Mouse (Mus musculus) heart, adult 2 months (tissue): ENCODE data around the gene Kcnj14. TPM values are rescaled to one million over a fixed set of nuclear protein-coding genes. Genes with fewer than 3 reads are reported as not detected.

Experiments used
- DNase-seq, 2 experiments: peaks; one replicate each; pipeline ENCODE4 v3.0.0; 2021
- H3K27ac ChIP-seq: fragments of 200-600 bp; 2 replicates; pipeline ENCODE4 v1.8.1; 2022
- H3K27me3 ChIP-seq: fragments of 200-500 bp; 2 replicates; pipeline ENCODE4 v1.6.1; 2012; ENCODE audit warnings: mild to moderate bottlenecking, low read length, inconsistent platforms, mixed read lengths; ENCODE audit not compliant: control insufficient read depth, insufficient read depth
- H3K36me3 ChIP-seq: fragments of 200-500 bp; 2 replicates; pipeline ENCODE4 v1.6.1; 2012; ENCODE audit warnings: low read length, inconsistent platforms; ENCODE audit not compliant: control insufficient read depth, insufficient read depth
- H3K4me1 ChIP-seq: fragments of 200-500 bp; 2 replicates; pipeline ENCODE4 v1.6.1; 2011; ENCODE audit warnings: low read length; ENCODE audit not compliant: control insufficient read depth, insufficient read depth
- H3K4me3 ChIP-seq: fragments of 200-600 bp; 2 replicates; pipeline ENCODE4 v1.8.1; 2022
- H3K79me2 ChIP-seq: fragments of 200-500 bp; replicated peaks from 2 replicates; pipeline ENCODE4 v1.6.1; 2012; ENCODE audit warnings: mild to moderate bottlenecking, inconsistent platforms, low read length, moderate library complexity, mixed read lengths; ENCODE audit not compliant: control insufficient read depth, insufficient read depth
- H3K9ac ChIP-seq: fragments of 200-500 bp; 2 replicates; pipeline ENCODE4 v1.6.1; 2012; ENCODE audit warnings: low read depth, mild to moderate bottlenecking, control low read depth, inconsistent platforms, low read length, mixed read lengths
- CTCF ChIP-seq: fragments of 200-600 bp; IDR thresholded peaks from 2 replicates; pipeline ENCODE4 v1.8.1; 2022; ENCODE audit warnings: antibody characterized with exemption, mild to moderate bottlenecking, moderate library complexity
- EP300 ChIP-seq: fragments of 200-500 bp; IDR thresholded peaks from 2 replicates; pipeline ENCODE4 v1.6.1; 2011; ENCODE audit warnings: low read depth, low read length, control low read depth; ENCODE audit not compliant: insufficient read depth
- POLR2A ChIP-seq: fragments of 200-500 bp; IDR thresholded peaks from 2 replicates; pipeline ENCODE4 v1.6.1; 2011; ENCODE audit warnings: mild to moderate bottlenecking, low read depth, low read length, control low read depth; ENCODE audit not compliant: insufficient read depth
- WGBS: fragments of 180-500 bp; shearing (Covaris S2); methylation state at CpG from one replicate; pipeline ENCODE4 v1.1.7; 2018; 5-methylcytosine and 5-hydroxymethylcytosine counted together
- intact Hi-C: fragments of 180-260 bp; cut with DNase I; formaldehyde crosslinking; loops from one replicate; pipeline ENCODE4 v1.15.1; 2025
- polyA plus RNA-seq: library from polyadenylated mRNA; depleted of rRNA; stranded (reverse); fragments of >200 nt; gene quantifications from 2 replicates; pipeline ENCODE4 v1.2.3, GENCODE M21; 2012; rRNA removed
- total RNA-seq, 2 experiments: library from RNA; stranded (reverse); gene quantifications; 2 replicates each; pipeline ENCODE4 v1.2.3; 2021

Kcnj14 gene
- total and polyA plus RNA-seq, 3 experiments = 0.66 to 0.89 (median 0.78) TPM

DNA sequence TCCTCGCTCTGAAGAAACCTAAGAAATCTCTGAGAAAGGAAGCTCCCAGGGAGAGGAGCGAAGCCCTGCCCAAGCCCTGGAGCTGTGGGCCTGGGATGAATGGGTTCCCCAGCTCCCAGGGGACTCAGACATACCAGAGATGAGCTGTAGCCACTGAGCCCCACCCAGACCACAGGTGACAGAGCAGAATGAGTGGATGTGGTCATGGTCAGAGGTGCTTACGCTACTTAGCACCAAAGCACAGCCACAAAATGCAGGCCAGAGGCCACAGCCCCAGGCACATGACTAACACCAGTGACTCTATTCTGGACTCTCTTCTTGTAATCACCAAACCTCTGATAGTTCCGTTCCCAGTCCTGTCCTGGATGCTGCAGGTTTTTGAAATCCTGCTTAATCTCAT lies 53.5 kb downstream of the Kcnj14 start:
- intact Hi-C loops = no loop called here

DNA sequence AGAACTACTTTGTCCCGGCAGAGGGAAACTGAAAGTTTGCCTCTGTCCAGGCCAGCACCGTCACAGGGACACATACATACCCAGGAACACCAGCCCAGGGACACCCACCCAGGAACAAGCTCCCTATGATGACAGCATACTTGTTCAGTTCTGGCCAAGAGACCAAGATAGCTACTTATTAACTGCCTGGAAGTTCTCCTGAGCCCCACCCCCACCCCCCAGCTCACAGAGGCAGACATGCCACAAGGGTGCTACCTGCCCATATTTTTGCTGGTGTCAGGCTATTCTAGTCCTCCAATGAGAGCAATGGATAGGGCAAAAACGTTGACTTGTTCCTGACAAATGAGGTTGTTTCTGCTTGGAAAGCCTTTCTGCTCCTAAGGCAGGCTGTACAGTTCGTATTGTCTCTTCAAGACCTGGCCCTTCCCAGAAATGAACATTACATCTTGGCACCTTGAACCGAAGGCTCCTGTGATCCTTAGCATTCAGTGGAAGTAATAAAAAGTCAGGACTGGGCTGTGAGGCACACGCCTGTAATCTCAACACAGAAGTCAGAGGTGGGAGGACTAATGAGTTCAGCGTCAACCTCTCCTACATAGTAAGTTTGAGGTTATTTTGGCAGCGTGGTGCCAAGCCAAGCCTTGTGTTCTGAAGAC lies 54.0 kb downstream of the Kcnj14 start:
- WGBS = 56% methylated on average over 8 of the region's 8 CpGs
- H3K9ac ChIP-seq = no peak overlapping the region
- no peak overlapping the region for H3K27ac ChIP-seq
- intact Hi-C loops = no loop called here
- TF ChIP-seq POLR2A = no peak
- H3K79me2 ChIP-seq = no peaks in the 10 kb centered on the region
- DNase-seq = no peak
- no peaks in the 10 kb centered on the region for H3K4me1 ChIP-seq
- H3K4me3 ChIP-seq = no peak overlapping the region
- H3K27me3 ChIP-seq = no peaks in the 10 kb centered on the region
- no peaks in the 10 kb centered on the region for H3K36me3 ChIP-seq

More for the DNA sequence above, 53.5 kb downstream of the Kcnj14 start:
- no peak overlapping the region for H3K9ac ChIP-seq
- 57% methylated on average over 4 of the region's 4 CpGs for WGBS
- no peaks in the 10 kb centered on the region for H3K4me1 ChIP-seq
- H3K36me3 ChIP-seq = no peaks in the 10 kb centered on the region
- H3K4me3 ChIP-seq = no peak overlapping the region
- TF ChIP-seq CTCF = no peak
- no peak for TF ChIP-seq EP300
- no peak for TF ChIP-seq POLR2A
- no peak for DNase-seq
- no peaks in the 10 kb centered on the region for H3K79me2 ChIP-seq
- no peaks in the 10 kb centered on the region for H3K27me3 ChIP-seq
- no peak overlapping the region for H3K27ac ChIP-seq

- H3K36me3 ChIP-seq = no peaks in the 10 kb centered on the region
- H3K4me3 ChIP-seq = no peak overlapping the region
- intact Hi-C loops = no loop called here
- DNase-seq = no peak
- no peaks in the 10 kb centered on the region for H3K27me3 ChIP-seq
- 95% methylated on average over 6 of the region's 6 CpGs for WGBS
- H3K27ac ChIP-seq = no peak overlapping the region
- no peak overlapping the region for H3K9ac ChIP-seq
- H3K79me2 ChIP-seq = no peaks in the 10 kb centered on the region
- no peaks in the 10 kb centered on the region for H3K4me1 ChIP-seq
- TF ChIP-seq EP300 (no peak), POLR2A (no peak), CTCF (no peak)
These were observed 57.1 kb downstream of the Kcnj14 start for GRCm38 (mm10) chr7:45767500-45767899.

DNA sequence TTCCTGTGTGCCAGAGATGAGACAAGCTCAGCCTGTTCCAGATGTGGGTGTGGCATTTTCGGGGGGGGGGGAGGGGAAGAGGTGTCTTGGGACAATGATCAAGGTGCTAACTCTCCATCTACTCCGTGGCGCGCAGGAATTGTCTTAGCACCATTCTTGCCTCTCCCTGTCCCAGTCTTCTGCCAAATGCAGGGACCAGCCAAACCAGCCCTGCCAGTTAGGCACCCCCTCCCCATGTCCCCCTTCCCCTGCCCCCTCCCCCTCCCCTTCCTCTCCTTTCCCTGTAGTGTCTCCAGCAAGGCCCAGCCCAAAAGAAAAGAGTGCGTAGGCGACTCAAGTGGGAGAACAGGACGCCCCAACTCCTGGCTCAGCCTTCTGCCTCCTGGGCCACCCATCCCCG lies 57.8 kb downstream of the Kcnj14 start:
- TF ChIP-seq EP300 = no peak
- no peak for TF ChIP-seq CTCF
- no peak for TF ChIP-seq POLR2A
- Histone ChIP-seq H3K4me1 (no peaks in the 10 kb centered on the region), H3K9ac (no peak overlapping the region), H3K79me2 (no peaks in the 10 kb centered on the region), H3K27me3 (no peaks in the 10 kb centered on the region), H3K27ac (no peak overlapping the region), H3K36me3 (no peaks in the 10 kb centered on the region), H3K4me3 (no peak overlapping the region)
- DNase-seq = no peak
- intact Hi-C loops = no loop called here
- WGBS = 53% methylated on average over 8 of the region's 8 CpGs

Other genes starting within 250 kb of the Kcnj14 start
- gene Fgf21, start 209.3 kb downstream of the Kcnj14 start, total RNA-seq = not detected
- not detected in 2 replicates for gene Fgf21, start 209.3 kb downstream of the Kcnj14 start, polyA plus RNA-seq
- not detected for gene Fut1, start 207.5 kb downstream of the Kcnj14 start, total RNA-seq
- 0.25 TPM in 1 of 2 replicates, not detected in the other for gene Fut1, start 207.5 kb downstream of the Kcnj14 start, polyA plus RNA-seq
- under 1 TPM; 0.26 to 0.27 TPM for gene Izumo1, start 203.0 kb downstream of the Kcnj14 start, total RNA-seq
- 0.29 and 0.70 TPM in 2 replicates for gene Izumo1, start 203.0 kb downstream of the Kcnj14 start, polyA plus RNA-seq
- 10 to 100 TPM; 25.0 to 25.5 TPM for gene Rasip1, start 197.3 kb downstream of the Kcnj14 start, total RNA-seq
- 30.5 and 30.9 TPM in 2 replicates for gene Rasip1, start 197.3 kb downstream of the Kcnj14 start, polyA plus RNA-seq
- gene Mamstr, start 184.8 kb downstream of the Kcnj14 start, total RNA-seq = 1 to 10 TPM; 3.8 to 4.0 TPM
- 11.3 and 12.0 TPM in 2 replicates for gene Mamstr, start 184.8 kb downstream of the Kcnj14 start, polyA plus RNA-seq
- under 1 TPM; 0.50 to 0.60 TPM for gene Fut2, start 158.4 kb downstream of the Kcnj14 start, total RNA-seq
- gene Fut2, start 158.4 kb downstream of the Kcnj14 start, polyA plus RNA-seq = 1.1 and 1.9 TPM in 2 replicates
- gene Ntn5, start 140.8 kb downstream of the Kcnj14 start, total RNA-seq = under 1 TPM; 0.18 to 0.26 TPM
- 0.47 TPM in 1 of 2 replicates, not detected in the other for gene Ntn5, start 140.8 kb downstream of the Kcnj14 start, polyA plus RNA-seq
- under 1 TPM; 0.16 to 0.25 TPM for gene Sec1, start 130.4 kb downstream of the Kcnj14 start, total RNA-seq
- 0.16 and 0.41 TPM in 2 replicates for gene Sec1, start 130.4 kb downstream of the Kcnj14 start, polyA plus RNA-seq
- 1 to 10 TPM; 5.2 to 6.8 TPM for gene Car11, start 124.9 kb downstream of the Kcnj14 start, total RNA-seq
- gene Car11, start 124.9 kb downstream of the Kcnj14 start, polyA plus RNA-seq = 10.6 and 14.4 TPM in 2 replicates
- 100 to 1,000 TPM in 1 of 2 experiments, 1 to 10 TPM in 1; 6.4 to 134 TPM for gene Dbp, start 119.7 kb downstream of the Kcnj14 start, total RNA-seq
- 49.3 and 93.6 TPM in 2 replicates for gene Dbp, start 119.7 kb downstream of the Kcnj14 start, polyA plus RNA-seq
- 100 to 1,000 TPM; 496 to 617 TPM for gene Rpl18, start 109.3 kb downstream of the Kcnj14 start, total RNA-seq
- gene Rpl18, start 109.3 kb downstream of the Kcnj14 start, polyA plus RNA-seq = 580 and 697 TPM in 2 replicates
- 10 to 100 TPM; 15.9 to 18.2 TPM for gene Sphk2, start 106.8 kb downstream of the Kcnj14 start, total RNA-seq
- 24.1 and 24.9 TPM in 2 replicates for gene Sphk2, start 106.8 kb downstream of the Kcnj14 start, polyA plus RNA-seq
- gene Fam83e, start 103.6 kb downstream of the Kcnj14 start, total RNA-seq = under 1 TPM; 0.13 to 0.34 TPM
- gene Fam83e, start 103.6 kb downstream of the Kcnj14 start, polyA plus RNA-seq = 0.64 and 1.1 TPM in 2 replicates
- not detected for gene Spaca4, start 99.0 kb downstream of the Kcnj14 start, total RNA-seq
- not detected in 2 replicates for gene Spaca4, start 99.0 kb downstream of the Kcnj14 start, polyA plus RNA-seq
- under 1 TPM in 1 of 2 experiments, not detected in 1; 0.14 TPM for gene Lmtk3, start 41.0 kb downstream of the Kcnj14 start, total RNA-seq
- gene Lmtk3, start 41.0 kb downstream of the Kcnj14 start, polyA plus RNA-seq = 0.18 and 0.67 TPM in 2 replicates
- not detected for gene Sult2b1, start 40.1 kb downstream of the Kcnj14 start, total RNA-seq
- 0.08 TPM in 1 of 2 replicates, not detected in the other for gene Sult2b1, start 40.1 kb downstream of the Kcnj14 start, polyA plus RNA-seq
- 10 to 100 TPM; 59.1 to 61.9 TPM for gene Cyth2, start 10.2 kb downstream of the Kcnj14 start, total RNA-seq
- 27.3 and 33.0 TPM in 2 replicates for gene Cyth2, start 10.2 kb downstream of the Kcnj14 start, polyA plus RNA-seq
- 10 to 100 TPM; 11.8 to 13.1 TPM for gene Grwd1, start 6.2 kb upstream of the Kcnj14 start, total RNA-seq
- 9.1 and 9.4 TPM in 2 replicates for gene Grwd1, start 6.2 kb upstream of the Kcnj14 start, polyA plus RNA-seq
- gene Kdelr1, start 48.0 kb upstream of the Kcnj14 start, total RNA-seq = 100 to 1,000 TPM; 107 to 126 TPM
- gene Kdelr1, start 48.0 kb upstream of the Kcnj14 start, polyA plus RNA-seq = 254 and 344 TPM in 2 replicates
- gene Grin2d, start 53.6 kb upstream of the Kcnj14 start, total RNA-seq = under 1 TPM; 0.31 to 0.43 TPM
- gene Grin2d, start 53.6 kb upstream of the Kcnj14 start, polyA plus RNA-seq = 0.56 and 0.92 TPM in 2 replicates
- gene Syngr4, start 71.9 kb upstream of the Kcnj14 start, total RNA-seq = not detected
- 0.38 and 0.53 TPM in 2 replicates for gene Syngr4, start 71.9 kb upstream of the Kcnj14 start, polyA plus RNA-seq
- gene Tmem143, start 72.2 kb upstream of the Kcnj14 start, total RNA-seq = 100 to 1,000 TPM; 113 to 132 TPM
- gene Tmem143, start 72.2 kb upstream of the Kcnj14 start, polyA plus RNA-seq = 205 and 206 TPM in 2 replicates
- gene Emp3, start 96.6 kb upstream of the Kcnj14 start, total RNA-seq = 10 to 100 TPM; 24.2 to 29.2 TPM
- 59.7 and 77.7 TPM in 2 replicates for gene Emp3, start 96.6 kb upstream of the Kcnj14 start, polyA plus RNA-seq
- 1 to 10 TPM in 1 of 2 experiments, under 1 TPM in 1; 0.94 to 1.0 TPM for gene Ccdc114, start 99.3 kb upstream of the Kcnj14 start, total RNA-seq
- 1.7 and 2.1 TPM in 2 replicates for gene Ccdc114, start 99.3 kb upstream of the Kcnj14 start, polyA plus RNA-seq
- gene Abcc6, start 205.5 kb upstream of the Kcnj14 start, total RNA-seq = not detected
- gene Abcc6, start 205.5 kb upstream of the Kcnj14 start, polyA plus RNA-seq = 0.14 TPM in 1 of 2 replicates, not detected in the other
- 10 to 100 TPM; 88.1 to 91.7 TPM for gene Nomo1, start 208.9 kb upstream of the Kcnj14 start, total RNA-seq
- 49.1 and 65.2 TPM in 2 replicates for gene Nomo1, start 208.9 kb upstream of the Kcnj14 start, polyA plus RNA-seq